Mouse (Mus musculus): ENCODE measurements at regions not wholly inside any gene's neighbourhood (a gene's known extent, or its start where the extent isn't known, plus 50 kb on each side); places are given as distances from the start of the nearest gene placed in this dataset.

- H3K4me1 ChIP-seq (ENCODE audit: control insufficient read depth, insufficient read depth, low read length) = no peaks in the 10 kb centered on the region
- no peak overlapping the region for H3K4me3 ChIP-seq (ENCODE audit: low read depth, low read length)
- H3K9ac ChIP-seq (ENCODE audit: low read depth, poor library complexity, severe bottlenecking) = no peak overlapping the region
- no peaks in the 10 kb centered on the region for H3K27me3 ChIP-seq (ENCODE audit: control insufficient read depth, insufficient read depth, low read length, poor library complexity, severe bottlenecking)
- H3K27ac ChIP-seq (ENCODE audit: insufficient read depth, low read length) = no peak overlapping the region
- TF ChIP-seq CTCF (IDR thresholded peaks at IDR 0.05; ENCODE audit: low read depth, low read length) (no peak), EP300 (IDR thresholded peaks at IDR 0.05; ENCODE audit: insufficient read depth, low read depth, low read length) (no peak), POLR2A (IDR thresholded peaks at IDR 0.05; ENCODE audit: insufficient read depth, low read length) (no peak)
- H3K36me3 ChIP-seq (ENCODE audit: control insufficient read depth, insufficient read depth, low read length, poor library complexity, severe bottlenecking) = no peaks in the 10 kb centered on the region
- H3K9me3 ChIP-seq (replicated peaks; ENCODE audit: control insufficient read depth, insufficient read depth, low read length, poor library complexity, severe bottlenecking) = peaks cover 4% of the 10 kb centered on the region
Measured at GRCm38 (mm10) chr4:12775090-12775489, 603.3 kb upstream of the Fam92a start.

- Histone ChIP-seq H3K4me3 (ENCODE audit: low read depth, low read length) (no peak overlapping the region), H3K36me3 (ENCODE audit: control insufficient read depth, insufficient read depth, low read length, poor library complexity, severe bottlenecking) (no peaks in the 10 kb centered on the region), H3K9ac (ENCODE audit: low read depth, poor library complexity, severe bottlenecking) (no peak overlapping the region), H3K9me3 (replicated peaks; ENCODE audit: control insufficient read depth, insufficient read depth, low read length, poor library complexity, severe bottlenecking) (peaks cover 4% of the 10 kb centered on the region), H3K4me1 (ENCODE audit: control insufficient read depth, insufficient read depth, low read length) (no peaks in the 10 kb centered on the region), H3K27ac (ENCODE audit: insufficient read depth, low read length) (no peak overlapping the region), H3K27me3 (ENCODE audit: control insufficient read depth, insufficient read depth, low read length, poor library complexity, severe bottlenecking) (no peaks in the 10 kb centered on the region)
- TF ChIP-seq EP300 (IDR thresholded peaks at IDR 0.05; ENCODE audit: insufficient read depth, low read depth, low read length) (no peak), CTCF (IDR thresholded peaks at IDR 0.05; ENCODE audit: low read depth, low read length) (no peak), POLR2A (IDR thresholded peaks at IDR 0.05; ENCODE audit: insufficient read depth, low read length) (no peak)
Measured at GRCm38 (mm10) chr4:12774671-12775070, 602.9 kb upstream of the Fam92a start.

GRCm38 (mm10) chr4:12773201-12773600 lies 601.4 kb upstream of the Fam92a start:
- Histone ChIP-seq H3K27ac (ENCODE audit: insufficient read depth, low read length) (no peak overlapping the region; the same call in 1 of the 2 replicates), H3K9me3 (replicated peaks; ENCODE audit: control insufficient read depth, insufficient read depth, low read length, poor library complexity, severe bottlenecking) (peaks cover 4% of the 10 kb centered on the region), H3K36me3 (ENCODE audit: control insufficient read depth, insufficient read depth, low read length, poor library complexity, severe bottlenecking) (no peaks in the 10 kb centered on the region), H3K9ac (ENCODE audit: low read depth, poor library complexity, severe bottlenecking) (no peak overlapping the region), H3K27me3 (ENCODE audit: control insufficient read depth, insufficient read depth, low read length, poor library complexity, severe bottlenecking) (no peaks in the 10 kb centered on the region), H3K4me1 (ENCODE audit: control insufficient read depth, insufficient read depth, low read length) (no peaks in the 10 kb centered on the region), H3K4me3 (ENCODE audit: low read depth, low read length) (no peak overlapping the region)
- no peak for TF ChIP-seq CTCF (IDR thresholded peaks at IDR 0.05; ENCODE audit: low read depth, low read length)
- TF ChIP-seq EP300 (IDR thresholded peaks at IDR 0.05; ENCODE audit: insufficient read depth, low read depth, low read length) = no peak
- TF ChIP-seq POLR2A (IDR thresholded peaks at IDR 0.05; ENCODE audit: insufficient read depth, low read length) = no peak

GRCm38 (mm10) chr4:12770131-12770780 lies 598.4 kb upstream of the Fam92a start:
- peaks cover 4% of the 10 kb centered on the region for H3K9me3 ChIP-seq (replicated peaks; ENCODE audit: control insufficient read depth, insufficient read depth, low read length, poor library complexity, severe bottlenecking)
- no peak overlapping the region; the same call in 1 of the 2 replicates for H3K27ac ChIP-seq (ENCODE audit: insufficient read depth, low read length)
- H3K4me1 ChIP-seq (ENCODE audit: control insufficient read depth, insufficient read depth, low read length) = no peaks in the 10 kb centered on the region
- H3K27me3 ChIP-seq (ENCODE audit: control insufficient read depth, insufficient read depth, low read length, poor library complexity, severe bottlenecking) = no peaks in the 10 kb centered on the region
- no peak overlapping the region for H3K4me3 ChIP-seq (ENCODE audit: low read depth, low read length)
- H3K9ac ChIP-seq (ENCODE audit: low read depth, poor library complexity, severe bottlenecking) = no peak overlapping the region
- H3K36me3 ChIP-seq (ENCODE audit: control insufficient read depth, insufficient read depth, low read length, poor library complexity, severe bottlenecking) = no peaks in the 10 kb centered on the region
- TF ChIP-seq CTCF (IDR thresholded peaks at IDR 0.05; ENCODE audit: low read depth, low read length) = no peak
- TF ChIP-seq EP300 (IDR thresholded peaks at IDR 0.05; ENCODE audit: insufficient read depth, low read depth, low read length) = no peak
- TF ChIP-seq POLR2A (IDR thresholded peaks at IDR 0.05; ENCODE audit: insufficient read depth, low read length) = no peak

- no peak overlapping the region for H3K9ac ChIP-seq (ENCODE audit: low read depth, poor library complexity, severe bottlenecking)
- peaks cover 4% of the 10 kb centered on the region for H3K9me3 ChIP-seq (replicated peaks; ENCODE audit: control insufficient read depth, insufficient read depth, low read length, poor library complexity, severe bottlenecking)
- no peak overlapping the region for H3K4me3 ChIP-seq (ENCODE audit: low read depth, low read length)
- H3K4me1 ChIP-seq (ENCODE audit: control insufficient read depth, insufficient read depth, low read length) = no peaks in the 10 kb centered on the region
- H3K27me3 ChIP-seq (ENCODE audit: control insufficient read depth, insufficient read depth, low read length, poor library complexity, severe bottlenecking) = no peaks in the 10 kb centered on the region
- H3K36me3 ChIP-seq (ENCODE audit: control insufficient read depth, insufficient read depth, low read length, poor library complexity, severe bottlenecking) = no peaks in the 10 kb centered on the region
- H3K27ac ChIP-seq (ENCODE audit: insufficient read depth, low read length) = no peak overlapping the region
- TF ChIP-seq EP300 (IDR thresholded peaks at IDR 0.05; ENCODE audit: insufficient read depth, low read depth, low read length) (no peak), POLR2A (IDR thresholded peaks at IDR 0.05; ENCODE audit: insufficient read depth, low read length) (no peak), CTCF (IDR thresholded peaks at IDR 0.05; ENCODE audit: low read depth, low read length) (no peak)
Measured at GRCm38 (mm10) chr4:12769092-12769491, 597.3 kb upstream of the Fam92a start.

- Histone ChIP-seq H3K4me3 (ENCODE audit: low read depth, low read length) (no peak overlapping the region), H3K4me1 (ENCODE audit: control insufficient read depth, insufficient read depth, low read length) (no peaks in the 10 kb centered on the region), H3K27me3 (ENCODE audit: control insufficient read depth, insufficient read depth, low read length, poor library complexity, severe bottlenecking) (no peaks in the 10 kb centered on the region), H3K9me3 (replicated peaks; ENCODE audit: control insufficient read depth, insufficient read depth, low read length, poor library complexity, severe bottlenecking) (no peaks in the 10 kb centered on the region), H3K36me3 (ENCODE audit: control insufficient read depth, insufficient read depth, low read length, poor library complexity, severe bottlenecking) (no peaks in the 10 kb centered on the region), H3K9ac (ENCODE audit: low read depth, poor library complexity, severe bottlenecking) (no peak overlapping the region), H3K27ac (ENCODE audit: insufficient read depth, low read length) (no peak overlapping the region)
- TF ChIP-seq POLR2A (IDR thresholded peaks at IDR 0.05; ENCODE audit: insufficient read depth, low read length) = no peak
- TF ChIP-seq CTCF (IDR thresholded peaks at IDR 0.05; ENCODE audit: low read depth, low read length) = no peak
- no peak for TF ChIP-seq EP300 (IDR thresholded peaks at IDR 0.05; ENCODE audit: insufficient read depth, low read depth, low read length)
Measured at GRCm38 (mm10) chr4:12766763-12767162, 594.9 kb upstream of the Fam92a start.

Measured in ES-Bruce4 (cell line).